Mouse (Mus musculus) ES-Bruce4 (cell line): ENCODE results near the gene Ak7.

Experiments used
- EP300 ChIP-seq: IDR thresholded peaks from 2 replicates; pipeline ENCODE4 v1.6.1; 2011; ENCODE audit warnings: low read depth, low read length; ENCODE audit not compliant: insufficient read depth
- POLR2A ChIP-seq: IDR thresholded peaks from one replicate; pipeline ENCODE4 v1.8.1; 2011; ENCODE audit warnings: low read length; ENCODE audit not compliant: insufficient read depth

GRCm38 (mm10) chr12:105678762-105679161 is 27.0 kb upstream of the Ak7 start:
- TF ChIP-seq POLR2A, result no peak
- no peak for TF ChIP-seq EP300
